Comparison of ENCODE assay signal across 11 mouse cellular contexts in genomic region chr17:27130246-27130645, GRCm38 (mm10). TPM values are rescaled to one million over a fixed set of nuclear protein-coding genes. Genes with fewer than 3 reads are reported as not detected.
DNase-seq lines count a peak whose midpoint lies in the region; ATAC-seq lines count a peak whose summit lies in the region.
"Had no signal": no experiment of that assay in that cellular context is flagged by ENCODE, and none has a peak within 500 bp of the region (broad histone marks: within the 10 kb centered on the region; RNA-seq: fewer than 3 reads in every experiment).

No protein-coding gene starts in this region.

- H3K9me3 ChIP-seq in neural tube, embryonic 12.5 days: no peaks in the 10 kb centered on the region
- no peaks in the 10 kb centered on the region for H3K9me3 ChIP-seq in midbrain, embryonic 15.5 days

- H3K36me3 ChIP-seq in neural tube, embryonic 12.5 days: no peaks in the 10 kb centered on the region
- H3K36me3 ChIP-seq in midbrain, embryonic 15.5 days (replicated peaks): no peaks in the 10 kb centered on the region

- ATAC-seq in neural tube, embryonic 12.5 days (ENCODE audit: low FRiP score, low read depth): no peak
- no peak for ATAC-seq in midbrain, embryonic 15.5 days (replicated peaks)
- ATAC-seq: Patski had no signal

- no peaks in the 10 kb centered on the region for H3K27me3 ChIP-seq in neural tube, embryonic 12.5 days (replicated peaks)
- 0 out of 2 replicates have a peak, but pooled peaks cover 3% of the 10 kb centered on the region for H3K27me3 ChIP-seq in midbrain, embryonic 15.5 days (replicated peaks)
- H3K27me3 ChIP-seq: Patski had no signal

- peaks cover 57% of the 10 kb centered on the region for H3K4me1 ChIP-seq in neural tube, embryonic 12.5 days
- peaks cover 83% of the 10 kb centered on the region for H3K4me1 ChIP-seq in midbrain, embryonic 15.5 days

- 0 out of 2 replicates have a peak overlapping the region, but pooled peaks have one; percentile 15 for H3K4me2 ChIP-seq in neural tube, embryonic 12.5 days (replicated peaks)
- no peak overlapping the region for H3K4me2 ChIP-seq in midbrain, embryonic 15.5 days

- peak; percentile 34 for DNase-seq in cerebellum, adult 11-12 months
- no peak for DNase-seq in cerebellum, adult 9-10 months
- DNase-seq in neural tube, embryonic 10.5 days (ENCODE audit: extremely low spot score, low spot score): no peak
- peak; percentile 55 to 74 for DNase-seq in thymus, postnatal 36 days
- no peak for DNase-seq in testis, postnatal 10 days (ENCODE audit: low spot score)
- DNase-seq in left cerebral cortex, adult 11 months (ENCODE audit: low spot score): no peak
- DNase-seq: embryo, embryonic 11 days; lung, adult 2 months had no signal

- H3K27ac ChIP-seq in neural tube, embryonic 12.5 days: no peak overlapping the region
- peak overlapping the region; percentile 47; the same call in 1 of the 2 replicates for H3K27ac ChIP-seq in midbrain, embryonic 15.5 days

- 55% methylated on average over 9 of the region's 9 CpGs for WGBS in neural tube, embryonic 12.5 days
- WGBS in midbrain, embryonic 15.5 days: 46% methylated on average over 9 of the region's 9 CpGs

- no peak overlapping the region for H3K4me3 ChIP-seq in neural tube, embryonic 12.5 days
- H3K4me3 ChIP-seq in midbrain, embryonic 15.5 days: no peak overlapping the region

- H3K9ac ChIP-seq in neural tube, embryonic 12.5 days: 0 out of 2 replicates have a peak overlapping the region, but pooled peaks have one; percentile 8
- no peak overlapping the region for H3K9ac ChIP-seq in midbrain, embryonic 15.5 days

RNA-seq across cellular contexts. Expression of gene Uqcc2, which starts 3.5 kb away (rescaled TPM):
- 307 and 321 TPM in 2 replicates for polyA plus RNA-seq in neural tube, embryonic 12.5 days (2016; fragmentation: Nextera tagmentation; extraction: Ambion mirVana)
- polyA plus RNA-seq in midbrain, embryonic 15.5 days (2015; fragmentation: Nextera tagmentation; extraction: Ambion mirVana): 365 and 372 TPM in 2 replicates

RNA-seq across cellular contexts. Expression of gene Ip6k3, which starts 37.3 kb away (rescaled TPM):
- polyA plus RNA-seq in neural tube, embryonic 12.5 days (2016; fragmentation: Nextera tagmentation; extraction: Ambion mirVana): 0.18 and 0.38 TPM in 2 replicates
- 0.21 and 0.40 TPM in 2 replicates for polyA plus RNA-seq in midbrain, embryonic 15.5 days (2015; fragmentation: Nextera tagmentation; extraction: Ambion mirVana)

Comparison
In these comparisons a context has a peak if more than half of its experiments do, and no peak if none do; other contexts are left out.
1. DNase-seq: peak in cerebellum, adult 11-12 months (single experiment) and thymus, postnatal 36 days (2 of 2); none in cerebellum, adult 9-10 months (single experiment), neural tube, embryonic 10.5 days (single experiment), testis, postnatal 10 days (single experiment) and left cerebral cortex, adult 11 months (single experiment).